Mouse (Mus musculus) myocyte (in vitro differentiated cells): ENCODE results near the gene Lhfpl3. TPM values are rescaled to one million over a fixed set of nuclear protein-coding genes. Genes with fewer than 3 reads are reported as not detected.

ENCODE experiments used
- H3K27me3 ChIP-seq: one replicate; pipeline ENCODE4 v1.6.1; 2011; ENCODE audit not compliant: control insufficient read depth, insufficient read depth, insufficient read length
- H3K36me3 ChIP-seq: one replicate; pipeline ENCODE4 v1.6.1; 2011; ENCODE audit not compliant: control insufficient read depth, insufficient read depth
- H3K4me2 ChIP-seq: one replicate; pipeline ENCODE4 v1.6.1; 2011; ENCODE audit warnings: low read depth, control low read depth
- H3K4me3 ChIP-seq: one replicate; pipeline ENCODE4 v1.5.1; 2011; ENCODE audit warnings: mild to moderate bottlenecking, control low read depth, moderate library complexity
- H3K79me2 ChIP-seq: one replicate; pipeline ENCODE4 v1.6.1; 2011; ENCODE audit not compliant: control insufficient read depth, insufficient read depth
- H3ac ChIP-seq: one replicate; pipeline ENCODE4 v1.6.1; 2011; ENCODE audit not compliant: control insufficient read depth, insufficient read length
- CEBPB ChIP-seq: IDR thresholded peaks from 2 replicates; pipeline ENCODE4 v1.6.1; 2011; ENCODE audit warnings: mild to moderate bottlenecking, moderate library complexity; ENCODE audit not compliant: poor library complexity, insufficient read depth, severe bottlenecking
- E2F4 ChIP-seq: IDR thresholded peaks from one replicate; pipeline ENCODE4 v1.6.1; 2011; ENCODE audit warnings: mild to moderate bottlenecking, control low read depth, moderate library complexity; ENCODE audit not compliant: insufficient read depth
- MAX ChIP-seq: IDR thresholded peaks from one replicate; pipeline ENCODE4 v1.6.1; 2011; ENCODE audit warnings: low read depth, mild to moderate bottlenecking, control low read depth
- MYOD1 ChIP-seq, 3 experiments: IDR thresholded peaks; one replicate each; pipeline ENCODE4 v1.6.1; 2011; ENCODE audit warnings: control low read depth in 2 of 3, low read depth in 2 of 3, mild to moderate bottlenecking in 2 of 3, moderate library complexity in 1 of 3; ENCODE audit not compliant: insufficient read length in 2 of 3, control insufficient read depth in 1 of 3
- MYOG ChIP-seq, 3 experiments: IDR thresholded peaks; one replicate each; pipeline ENCODE4 v1.6.1; 2011; ENCODE audit warnings: control low read depth in 2 of 3, low read depth in 2 of 3, mild to moderate bottlenecking in 2 of 3; ENCODE audit not compliant: insufficient read length in 2 of 3, control insufficient read depth in 1 of 3, insufficient read depth in 1 of 3
- POLR2A ChIP-seq: IDR thresholded peaks from one replicate; pipeline ENCODE4 v1.6.1; 2011; ENCODE audit warnings: low read depth, mild to moderate bottlenecking, control low read depth, moderate library complexity; ENCODE audit not compliant: insufficient read length
- POLR2AphosphoS2 ChIP-seq: IDR thresholded peaks from one replicate; pipeline ENCODE4 v1.6.1; 2011; ENCODE audit warnings: low read depth, control low read depth; ENCODE audit not compliant: insufficient read length
- REST ChIP-seq: IDR thresholded peaks from one replicate; pipeline ENCODE4 v1.6.1; 2011; ENCODE audit warnings: mild to moderate bottlenecking, control low read depth, moderate library complexity; ENCODE audit not compliant: insufficient read depth, insufficient read length
- SRF ChIP-seq: IDR thresholded peaks from one replicate; pipeline ENCODE4 v1.6.1; 2011; ENCODE audit warnings: low read depth; ENCODE audit not compliant: control insufficient read depth, insufficient read length
- TCF12 ChIP-seq: IDR thresholded peaks from one replicate; pipeline ENCODE4 v1.6.1; 2011; ENCODE audit warnings: mild to moderate bottlenecking, control low read depth; ENCODE audit not compliant: poor library complexity, insufficient read depth, severe bottlenecking
- TCF3 ChIP-seq: IDR thresholded peaks from one replicate; pipeline ENCODE4 v1.6.1; 2011; ENCODE audit warnings: low read depth, control low read depth; ENCODE audit not compliant: insufficient read length
- USF1 ChIP-seq: IDR thresholded peaks from one replicate; pipeline ENCODE4 v1.6.1; 2011; ENCODE audit warnings: low read depth, mild to moderate bottlenecking, control low read depth, moderate library complexity
- polyA plus RNA-seq: library from polyadenylated mRNA; unstranded; fragments of >200 nt; fragmentation: generic; extraction: Trizol; gene quantifications from one replicate; pipeline ENCODE4 v1.2.1, GENCODE M21; 2012; ENCODE audit warnings: missing spikeins

Gene Lhfpl3
- polyA plus RNA-seq, 1 experiment: 0.01 TPM

GRCm38 (mm10) chr5:22872417-22872816, 126.6 kb downstream of the Lhfpl3 start:
- Histone ChIP-seq H3K79me2 (no peaks in the 10 kb centered on the region), H3K36me3 (no peaks in the 10 kb centered on the region), H3K4me2 (no peak overlapping the region), H3ac (no peak overlapping the region), H3K4me3 (no peak overlapping the region), H3K27me3 (no peaks in the 10 kb centered on the region)
- TF ChIP-seq TCF12 (no peak), USF1 (no peak), TCF3 (no peak), POLR2AphosphoS2 (no peak), CEBPB (no peak), MYOG (IDR thresholded peaks at IDR 0.05; ENCODE audit: control insufficient read depth in 1 of 3, insufficient read depth in 1 of 3, insufficient read length in 2 of 3, low read depth in 2 of 3) (no peak), SRF (no peak), MYOD1 (IDR thresholded peaks at IDR 0.05; ENCODE audit: control insufficient read depth in 1 of 3, insufficient read length in 2 of 3, low read depth in 2 of 3) (no peak), MAX (no peak), E2F4 (no peak), REST (no peak), POLR2A (no peak)

GRCm38 (mm10) chr5:22888345-22888744, 142.5 kb downstream of the Lhfpl3 start:
- Histone ChIP-seq H3K36me3 (no peaks in the 10 kb centered on the region), H3ac (no peak overlapping the region), H3K79me2 (no peaks in the 10 kb centered on the region), H3K4me3 (no peak overlapping the region), H3K27me3 (no peaks in the 10 kb centered on the region), H3K4me2 (no peak overlapping the region)
- TF ChIP-seq USF1 (no peak), MYOD1 (IDR thresholded peaks at IDR 0.05; ENCODE audit: control insufficient read depth in 1 of 3, insufficient read length in 2 of 3, low read depth in 2 of 3) (peak in 1 of 3 experiments; percentile 54)

- TF ChIP-seq E2F4: no peak
- TF ChIP-seq MAX: no peak
- Histone ChIP-seq H3K79me2 (no peaks in the 10 kb centered on the region), H3K4me2 (no peak overlapping the region)
Observed at GRCm38 (mm10) chr5:22889481-22889880, 143.6 kb downstream of the Lhfpl3 start.

GRCm38 (mm10) chr5:22897228-22897627, 151.4 kb downstream of the Lhfpl3 start:
- no peak overlapping the region for H3K4me3 ChIP-seq
- TF ChIP-seq SRF (no peak), MYOD1 (IDR thresholded peaks at IDR 0.05; ENCODE audit: control insufficient read depth in 1 of 3, insufficient read length in 2 of 3, low read depth in 2 of 3) (no peak), TCF12 (no peak), MYOG (IDR thresholded peaks at IDR 0.05; ENCODE audit: control insufficient read depth in 1 of 3, insufficient read depth in 1 of 3, insufficient read length in 2 of 3, low read depth in 2 of 3) (no peak), CEBPB (no peak), USF1 (no peak), REST (no peak), POLR2AphosphoS2 (no peak), MAX (no peak), TCF3 (no peak), POLR2A (no peak), E2F4 (no peak)

More at GRCm38 (mm10) chr5:22889481-22889880, 143.6 kb downstream of the Lhfpl3 start:
- Histone ChIP-seq H3ac (no peak overlapping the region), H3K27me3 (no peaks in the 10 kb centered on the region), H3K4me3 (no peak overlapping the region), H3K36me3 (no peaks in the 10 kb centered on the region)

GRCm38 (mm10) chr5:22897656-22898289, 151.9 kb downstream of the Lhfpl3 start:
- Histone ChIP-seq H3ac (no peak overlapping the region), H3K4me3 (no peak overlapping the region), H3K79me2 (no peaks in the 10 kb centered on the region), H3K4me2 (no peak overlapping the region), H3K27me3 (no peaks in the 10 kb centered on the region), H3K36me3 (no peaks in the 10 kb centered on the region)
- TF ChIP-seq POLR2AphosphoS2 (no peak), E2F4 (no peak), SRF (no peak)

More at GRCm38 (mm10) chr5:22897228-22897627, 151.4 kb downstream of the Lhfpl3 start:
- H3K36me3 ChIP-seq: no peaks in the 10 kb centered on the region
- no peaks in the 10 kb centered on the region for H3K27me3 ChIP-seq
- H3K79me2 ChIP-seq: no peaks in the 10 kb centered on the region
- no peak overlapping the region for H3ac ChIP-seq
- no peak overlapping the region for H3K4me2 ChIP-seq
